Mouse (Mus musculus): Measurements from ENCODE around the gene Gucy2d.

The Gucy2d gene

DNA sequence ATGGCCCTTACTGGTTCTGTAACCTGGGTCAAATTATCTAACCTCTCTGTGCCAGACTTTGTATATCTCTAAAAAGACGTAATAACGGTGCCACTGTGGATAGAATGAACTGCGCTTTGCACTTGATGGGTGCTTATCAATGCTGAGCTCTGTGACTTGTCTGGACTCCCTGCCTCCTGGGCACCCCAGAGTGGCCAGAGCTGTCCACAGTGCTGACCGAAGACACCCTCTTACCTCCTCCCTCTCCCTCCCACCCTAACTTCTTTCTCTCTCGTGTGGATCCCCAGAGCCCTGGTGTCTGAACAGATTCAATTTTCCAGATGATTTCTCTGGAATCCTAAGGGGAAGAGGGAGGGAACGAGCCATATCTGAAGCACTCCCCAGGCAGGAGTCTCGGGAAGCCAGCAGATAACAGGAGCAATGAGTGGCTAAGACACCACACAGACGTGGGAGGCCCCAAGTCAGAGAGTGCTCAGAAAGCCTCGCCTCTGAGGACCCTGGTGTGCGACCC lies at the start of gene Gucy2d:
TSS of gene Gucy2d (plus strand) at position 461 of the 511 bp plus-strand sequence.
- no peak for DNase-seq (ENCODE audit: low spot score)

DNA sequence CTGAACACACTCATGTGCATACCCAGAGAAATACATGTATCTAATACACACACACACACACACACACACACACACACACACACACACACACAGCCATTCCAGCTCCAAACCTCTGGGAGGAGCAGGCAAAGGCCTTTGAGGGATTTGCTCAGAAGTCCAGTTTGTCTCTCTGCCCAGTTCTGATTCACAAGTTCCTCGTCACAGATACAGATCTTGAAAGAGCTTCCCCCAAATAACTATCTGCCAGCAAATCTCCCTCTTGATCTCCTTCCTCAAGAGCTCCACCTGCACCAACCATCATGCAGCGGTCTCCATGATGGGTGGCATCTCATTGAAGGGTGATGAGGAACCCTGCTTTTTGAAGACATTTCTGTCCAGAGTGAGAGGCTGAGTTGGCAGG lies 49.7 kb upstream of the Gucy2d start:
- DNase-seq (ENCODE audit: low spot score), result no peak

DNA sequence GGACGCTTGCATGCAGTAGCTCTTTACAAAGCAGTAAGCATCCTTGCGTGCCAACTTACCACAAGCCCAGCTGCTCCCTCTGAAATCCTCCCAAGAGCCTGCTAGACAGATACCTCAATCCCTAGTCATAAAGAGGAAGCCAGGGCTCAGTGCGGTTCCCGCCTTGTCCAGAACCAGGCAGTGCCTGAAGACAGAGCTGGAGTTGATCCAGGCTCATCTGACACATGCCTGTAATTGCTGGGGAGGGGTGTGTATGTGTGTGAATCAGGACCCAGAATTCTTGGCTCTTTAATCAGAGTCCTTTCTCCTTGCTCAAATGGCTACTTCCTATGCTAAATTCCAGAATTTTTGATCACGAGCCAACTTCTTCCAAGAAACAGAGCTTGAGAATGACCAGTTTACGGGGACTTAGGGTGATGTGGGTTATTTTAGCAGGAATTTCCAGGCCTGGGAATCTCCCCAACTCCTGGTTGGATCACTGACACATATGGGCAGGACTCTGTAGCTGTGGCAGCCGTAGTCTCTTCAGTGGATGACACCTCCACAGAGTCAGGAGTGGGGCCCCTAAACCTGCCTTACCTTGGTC lies 48.8 kb upstream of the Gucy2d start:
- no peak for DNase-seq (ENCODE audit: low spot score)

DNA sequence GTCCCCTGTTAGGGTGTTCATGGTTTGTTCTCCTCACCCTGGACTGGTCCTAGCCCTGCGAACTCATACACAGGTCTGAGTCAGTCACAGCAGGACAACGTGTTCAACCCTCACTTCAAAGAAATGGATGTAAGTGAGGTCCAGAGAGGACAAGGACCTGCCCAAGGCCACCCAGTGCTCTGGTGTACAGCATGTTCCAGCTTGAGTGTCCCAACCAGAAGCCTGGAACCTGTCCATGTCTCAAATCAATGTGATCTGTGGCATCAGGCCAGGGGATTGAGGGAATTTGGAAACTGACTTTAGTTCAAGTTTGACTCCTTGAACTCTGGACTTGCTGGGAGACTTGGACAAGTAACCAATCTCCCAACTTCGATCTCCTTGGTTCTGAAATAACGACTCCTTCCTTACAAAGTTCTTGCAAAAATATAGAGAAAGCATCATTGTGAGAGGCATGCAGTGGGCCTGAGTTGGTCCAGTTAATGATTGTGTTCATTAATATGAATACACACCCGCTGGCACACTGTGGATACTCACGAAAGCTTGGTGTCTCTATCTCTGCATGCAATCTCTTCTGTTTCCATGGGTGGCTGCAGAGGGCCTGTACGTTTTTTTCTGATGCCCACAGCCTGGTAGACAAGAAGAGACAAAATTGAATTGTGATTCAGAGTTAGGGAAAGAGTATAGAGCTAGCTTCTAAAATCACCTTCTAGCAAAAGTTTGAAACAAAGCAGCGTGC lies 47.6 kb upstream of the Gucy2d start:
- DNase-seq (ENCODE audit: low spot score), result no peak

DNA sequence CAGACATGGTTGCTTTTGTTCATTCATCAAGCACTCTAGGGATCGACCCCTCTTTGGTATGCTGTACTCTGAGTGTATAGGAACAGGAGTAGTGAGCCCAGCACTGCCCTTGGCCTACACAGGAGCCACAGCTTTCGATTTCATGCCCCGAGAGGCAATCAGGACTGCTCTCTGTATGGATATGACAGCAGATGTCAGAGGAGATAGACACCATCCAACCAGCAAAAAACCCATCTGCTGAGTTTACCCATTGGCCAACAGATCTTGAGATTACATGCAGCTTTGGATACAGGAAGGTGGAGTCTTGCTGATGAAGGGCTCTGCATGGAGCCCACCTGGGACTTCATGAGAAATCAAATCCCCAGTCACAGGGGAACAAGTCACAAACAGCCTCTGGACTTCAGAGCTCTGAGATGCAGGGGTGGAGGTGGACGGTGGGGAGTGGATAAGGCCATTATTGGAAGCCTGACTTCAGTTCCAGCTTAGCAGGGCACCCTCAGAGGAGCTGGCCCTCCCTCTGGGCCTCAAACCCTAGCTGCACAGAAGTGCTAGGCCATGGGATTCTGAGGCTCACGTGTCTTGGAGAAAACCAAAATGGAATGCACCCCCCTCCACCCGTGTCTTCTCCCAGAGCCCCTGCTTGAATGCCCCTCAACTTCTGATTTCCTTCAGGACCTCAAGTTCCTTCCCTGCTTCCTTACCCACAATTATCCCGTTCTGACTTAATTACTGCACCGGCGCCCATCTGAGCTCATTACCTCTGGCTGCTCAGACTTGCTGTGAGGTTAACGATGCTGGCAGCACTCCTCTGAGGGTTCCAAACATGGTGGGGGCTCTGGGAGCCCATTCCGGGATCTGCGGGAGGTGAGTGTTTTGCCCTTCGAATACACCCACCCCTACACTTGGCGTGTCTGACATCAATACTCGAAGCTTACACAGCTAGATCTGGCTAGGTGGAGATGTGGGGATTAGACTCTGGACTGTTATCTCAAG lies 37.3 kb upstream of the Gucy2d start:
- DNase-seq (ENCODE audit: low spot score), result no peak

DNA sequence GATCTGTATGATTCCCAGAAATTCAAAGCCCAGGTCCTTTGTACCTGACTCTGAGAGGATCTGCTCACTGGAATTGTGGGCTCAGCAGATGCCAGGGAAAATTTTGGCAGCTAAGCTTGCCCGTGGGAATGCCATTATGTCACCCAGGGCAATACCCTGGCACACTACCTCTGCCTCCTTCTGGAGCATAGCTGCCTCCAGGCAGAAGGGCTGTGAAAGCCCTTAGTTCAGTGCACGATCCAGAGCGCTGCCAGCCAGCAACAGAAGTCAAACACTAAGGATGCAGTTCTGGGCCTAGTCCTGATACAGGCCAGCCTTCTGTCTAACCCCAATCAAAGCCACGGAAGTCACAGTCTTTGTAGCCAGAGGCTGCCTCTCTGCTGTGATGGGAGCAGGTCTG lies 36.2 kb upstream of the Gucy2d start:
- no peak for DNase-seq (ENCODE audit: low spot score)

DNA sequence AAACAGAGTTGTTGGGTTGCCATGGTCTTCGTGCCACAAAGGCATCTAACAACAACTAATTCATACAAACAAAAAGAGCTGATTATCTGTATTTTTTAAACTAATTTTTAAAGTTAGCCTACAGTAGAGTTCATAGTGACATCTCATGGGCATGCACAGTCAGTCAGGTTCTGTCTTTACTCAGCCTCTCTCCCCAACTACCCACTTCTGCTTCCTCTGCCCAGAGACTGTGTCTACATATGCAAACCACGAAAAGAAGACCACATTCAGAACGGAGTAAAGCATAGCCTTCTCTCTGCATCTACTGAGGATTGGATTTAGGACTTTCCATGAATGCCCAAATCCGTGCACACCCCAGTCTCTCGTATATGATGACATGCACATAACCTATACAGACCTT lies 32.6 kb upstream of the Gucy2d start:
- DNase-seq (ENCODE audit: low spot score), result no peak

DNA sequence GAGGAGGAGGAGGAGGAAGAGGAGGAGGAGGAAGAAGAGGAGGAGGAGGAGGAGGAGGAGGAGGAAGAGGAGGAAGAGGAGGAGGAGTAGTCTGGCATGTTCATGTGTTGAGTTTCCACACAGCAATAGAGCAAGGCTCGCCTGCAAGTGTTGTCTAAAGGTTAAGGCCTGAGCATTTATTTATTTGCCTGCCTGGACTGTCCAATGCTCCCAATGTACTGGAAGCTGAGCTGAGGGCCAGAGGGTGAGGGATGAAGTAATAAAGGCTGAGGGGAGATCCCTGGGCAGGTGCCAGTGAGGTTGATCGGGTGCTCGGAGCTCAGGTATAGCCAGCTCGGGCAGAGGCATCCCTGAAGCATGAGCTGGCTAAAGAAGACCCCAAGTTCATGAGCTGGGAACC lies 27.1 kb upstream of the Gucy2d start:
- no peak for DNase-seq (ENCODE audit: low spot score)

DNA sequence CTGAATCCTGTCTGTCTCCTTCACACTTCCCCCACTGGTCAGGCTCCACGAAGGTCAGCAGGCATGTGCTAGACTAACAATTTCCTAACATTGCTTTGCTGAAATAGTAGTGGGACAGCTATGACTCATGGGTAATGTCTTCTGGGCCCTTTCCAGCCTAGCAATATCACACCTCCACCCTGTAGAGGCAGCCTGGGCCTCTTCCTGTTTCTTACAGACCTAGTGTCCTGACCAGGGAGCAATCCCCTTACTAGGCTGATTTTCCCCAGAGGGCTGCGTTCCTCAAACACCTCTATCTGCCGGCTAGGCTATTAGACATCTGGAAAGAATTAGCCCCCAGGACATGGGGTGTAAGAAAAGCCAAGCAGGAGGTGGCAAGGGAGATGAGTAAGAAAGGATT lies 24.7 kb upstream of the Gucy2d start:
- no peak for DNase-seq (ENCODE audit: low spot score)

DNA sequence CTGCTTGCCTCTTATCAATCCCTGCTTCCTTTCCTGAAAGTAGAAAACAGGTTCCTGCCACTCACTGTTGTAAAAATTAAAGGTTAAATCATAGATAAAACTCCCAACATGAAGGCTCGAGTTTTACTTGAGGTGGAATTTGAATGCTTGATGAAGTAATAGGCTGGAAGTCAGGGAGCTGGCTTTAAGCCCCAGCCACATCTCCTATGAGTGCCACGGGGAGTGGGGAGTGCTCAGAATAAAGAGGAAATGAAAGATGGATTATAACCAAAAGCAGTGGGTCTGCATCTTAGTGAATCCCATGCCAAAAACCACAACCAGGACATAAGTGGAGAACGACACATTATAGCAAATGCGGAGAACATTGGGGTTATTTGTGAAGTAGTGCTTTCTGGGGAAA lies 24.2 kb upstream of the Gucy2d start:
- DNase-seq (ENCODE audit: low spot score), result no peak

DNA sequence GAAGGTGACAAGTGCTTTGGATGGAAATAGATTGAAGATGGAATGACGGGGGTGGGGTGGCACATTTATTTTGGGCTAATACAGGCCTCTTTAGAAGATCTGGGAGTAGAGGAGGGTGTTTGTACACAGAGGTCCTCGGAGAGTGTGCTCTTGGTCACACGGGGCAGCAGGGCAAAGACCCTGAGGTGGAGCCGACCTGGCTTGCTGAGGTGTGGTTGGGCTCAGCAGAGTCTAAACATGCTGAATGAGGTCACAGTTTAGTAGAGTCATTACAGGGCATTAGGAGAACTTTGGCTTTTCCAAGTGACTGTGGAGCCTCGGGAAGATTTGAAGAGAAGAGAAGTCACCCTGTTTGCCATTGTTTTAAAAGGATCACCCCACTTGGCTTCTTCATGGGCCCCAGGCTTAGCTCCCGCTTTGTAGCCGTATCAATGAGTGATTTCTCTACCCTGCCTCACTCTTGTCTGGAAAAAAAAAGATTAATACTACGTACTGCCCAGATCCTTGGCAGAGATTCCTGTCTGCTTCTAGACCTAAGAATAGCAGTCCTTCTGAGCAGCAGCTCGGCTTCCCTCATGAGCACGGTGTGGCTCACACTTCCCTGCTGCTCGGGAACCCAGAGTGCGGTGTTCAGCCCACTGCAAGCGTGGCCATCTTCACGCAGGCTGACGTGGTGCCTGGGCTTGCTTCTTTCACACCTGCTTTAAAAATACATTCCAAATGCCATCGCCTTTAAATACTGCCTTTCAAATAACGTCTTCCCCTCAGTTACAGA lies 22.0 kb upstream of the Gucy2d start:
- no peak for DNase-seq (ENCODE audit: low spot score)

DNA sequence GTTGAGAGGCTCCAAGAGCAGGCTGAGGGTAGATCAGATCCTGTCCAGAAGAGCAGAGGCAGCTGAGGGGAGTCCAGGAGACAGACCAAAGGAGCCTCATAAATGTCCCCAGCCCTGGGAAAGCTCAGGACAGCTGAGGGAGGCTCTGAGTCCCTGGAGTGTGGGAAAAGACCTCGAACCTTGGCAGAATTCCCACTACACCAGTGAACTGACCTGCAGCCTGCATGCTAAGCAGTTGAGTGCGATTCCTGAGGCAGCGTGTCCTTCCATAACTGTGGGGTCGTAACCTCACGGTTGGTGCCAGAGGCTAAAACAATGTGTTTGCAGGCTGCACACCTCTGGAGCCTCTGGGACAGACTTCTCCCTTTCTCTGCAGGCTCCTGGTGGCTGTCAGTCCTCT lies 20.9 kb upstream of the Gucy2d start:
- no peak for DNase-seq (ENCODE audit: low spot score)

DNA sequence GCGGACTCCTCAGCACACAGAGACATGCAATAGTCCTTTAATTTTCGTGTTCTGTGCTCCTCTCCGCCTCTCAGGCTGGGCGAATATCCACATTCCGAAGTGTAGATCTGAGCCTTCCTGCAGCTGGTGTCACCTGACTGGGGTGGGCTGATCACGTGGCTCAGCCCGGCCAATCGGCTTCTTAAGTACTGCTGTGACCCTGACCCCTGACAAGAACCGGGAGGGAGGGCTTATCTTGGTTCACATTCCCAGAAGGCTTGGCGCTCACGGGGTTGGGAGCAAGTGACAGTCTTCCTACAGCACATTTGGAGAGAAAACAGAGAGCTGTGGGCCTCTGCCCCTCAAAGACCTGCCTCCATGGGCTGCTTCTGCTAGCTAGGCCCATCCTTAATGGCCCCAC lies 16.7 kb upstream of the Gucy2d start:
- DNase-seq (ENCODE audit: low spot score), result no peak

DNA sequence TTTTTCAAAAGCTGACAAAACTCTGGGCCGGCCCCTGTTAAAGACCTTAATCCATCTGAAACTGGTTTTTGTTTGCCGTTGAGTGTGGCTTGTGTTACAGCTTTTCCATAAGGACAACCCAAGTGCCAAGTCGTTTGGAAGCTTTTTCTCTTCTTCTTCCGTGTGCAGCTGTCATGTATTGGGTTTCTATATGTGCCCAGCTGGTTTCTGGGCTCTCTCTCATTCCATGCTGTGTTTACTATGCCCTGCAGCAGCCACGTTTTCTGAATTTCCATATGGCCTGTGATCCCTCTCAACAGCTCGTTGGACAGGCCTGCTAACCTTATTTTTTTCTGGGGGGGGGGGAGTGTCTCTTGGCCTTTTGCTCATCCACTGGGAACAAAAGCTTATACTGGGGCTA lies 15.8 kb upstream of the Gucy2d start:
- DNase-seq (ENCODE audit: low spot score), result no peak

DNA sequence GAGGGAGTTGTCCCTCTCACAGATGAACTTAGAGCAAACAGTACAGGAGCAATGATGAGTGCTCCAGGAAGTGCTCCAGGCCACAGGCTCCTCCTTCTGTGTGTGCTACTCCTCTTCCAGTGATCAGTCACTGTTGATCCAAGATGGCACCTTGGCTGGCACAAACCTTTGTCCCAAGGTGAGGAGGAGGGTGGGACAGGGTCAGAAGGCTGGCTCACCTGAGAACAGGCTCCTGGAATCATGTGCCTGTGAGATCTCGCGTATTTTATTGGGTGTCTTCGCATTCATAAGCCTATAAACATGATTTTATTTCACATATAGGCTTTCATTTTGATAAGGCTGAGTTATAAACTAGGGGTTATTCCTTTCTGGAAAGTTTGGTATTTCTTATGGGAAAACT lies 14.7 kb upstream of the Gucy2d start:
- DNase-seq (ENCODE audit: low spot score), result no peak

DNA sequence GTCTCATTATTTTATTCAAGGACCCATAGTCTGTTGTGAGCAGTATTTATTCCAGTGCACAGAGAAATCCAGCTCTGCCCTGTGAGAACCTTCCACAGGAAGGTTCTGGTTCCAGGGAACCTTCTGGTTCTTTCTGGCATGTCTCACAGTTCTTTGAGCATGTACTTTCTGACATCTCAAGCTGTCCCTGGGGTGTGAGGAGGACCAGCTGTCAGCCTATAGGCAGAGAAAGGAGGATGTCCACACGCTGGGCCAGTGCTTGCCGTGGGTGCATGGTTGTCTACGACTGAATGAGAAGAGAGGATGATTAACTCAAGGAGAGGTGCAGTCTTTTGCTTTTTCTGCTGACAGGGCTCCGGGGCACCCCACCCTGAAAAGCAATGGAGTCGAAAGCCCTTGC lies 13.6 kb upstream of the Gucy2d start:
- DNase-seq (ENCODE audit: low spot score), result no peak

DNA sequence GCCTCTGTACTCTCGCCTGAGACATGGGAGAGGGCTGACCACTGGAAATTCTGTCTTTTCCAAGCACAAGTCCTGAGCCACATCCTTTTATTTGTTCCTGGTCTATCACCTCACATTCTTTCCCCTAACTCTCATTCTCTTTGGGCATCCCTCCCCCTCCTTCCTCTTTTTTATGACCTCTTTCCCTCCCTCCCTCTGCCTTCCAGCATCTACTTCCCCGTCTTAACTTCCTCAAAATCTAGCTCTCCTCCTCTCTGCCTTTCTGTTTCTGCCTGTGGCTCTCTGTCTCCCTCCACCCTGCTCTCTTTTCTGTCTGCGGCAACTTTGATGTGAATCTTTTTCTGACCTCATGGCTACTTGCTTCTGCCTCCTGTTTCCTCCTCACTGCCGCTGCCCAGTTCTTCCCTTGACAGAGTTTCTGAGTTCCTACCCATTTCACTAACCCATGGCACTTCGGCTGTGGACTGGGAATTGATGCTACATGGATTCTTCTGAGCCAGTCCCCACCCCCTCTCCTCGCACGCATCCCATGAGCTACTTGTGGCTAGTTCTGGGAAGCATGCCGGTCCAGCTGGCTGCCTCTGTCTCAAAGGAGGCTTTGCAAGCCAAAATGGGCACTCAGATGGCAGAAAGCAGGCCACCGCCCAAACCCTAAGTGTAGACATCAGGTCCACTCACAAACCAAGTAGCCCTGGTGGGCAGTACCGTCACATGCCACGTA lies 12.9 kb upstream of the Gucy2d start:
- no peak for DNase-seq (ENCODE audit: low spot score)

DNA sequence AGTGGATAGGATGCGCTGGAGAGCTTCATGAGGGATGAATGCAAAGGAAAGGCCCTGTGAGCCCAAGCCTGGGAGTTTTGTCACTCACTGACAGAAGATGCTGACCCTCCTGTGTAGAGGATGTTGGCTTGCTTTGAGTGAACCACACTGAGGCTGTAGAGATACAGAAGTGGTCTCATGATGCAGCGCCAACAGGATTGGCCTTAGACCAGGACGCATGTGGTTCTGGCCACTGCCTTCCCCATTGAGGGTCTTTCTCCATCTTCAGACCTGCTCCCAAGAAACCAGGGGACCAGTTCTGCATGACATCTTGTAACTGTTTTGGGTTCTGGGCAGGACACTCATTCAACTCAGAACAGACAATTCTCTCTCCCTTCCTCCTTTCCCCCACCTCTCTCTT lies 10.6 kb upstream of the Gucy2d start:
- no peak for DNase-seq (ENCODE audit: low spot score)

DNA sequence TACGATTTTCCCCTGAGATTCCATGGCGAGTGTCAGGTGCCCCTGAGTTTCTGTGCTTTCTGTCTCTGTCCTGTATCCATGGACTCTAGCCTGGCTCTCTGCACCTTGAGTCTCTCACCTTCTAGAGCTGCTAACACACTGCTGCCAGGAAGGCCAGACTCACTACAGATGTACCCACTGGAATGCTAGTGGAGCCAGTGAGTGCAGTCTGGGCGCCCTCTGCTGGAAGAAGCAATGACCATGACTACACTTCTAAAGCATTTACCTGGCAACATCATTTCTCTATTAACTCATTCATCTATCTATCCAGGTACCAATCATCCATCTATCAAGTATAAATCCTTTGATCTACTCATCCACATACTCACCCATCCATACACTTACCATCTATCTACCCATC lies 9.4 kb upstream of the Gucy2d start:
- no peak for DNase-seq (ENCODE audit: low spot score)

DNA sequence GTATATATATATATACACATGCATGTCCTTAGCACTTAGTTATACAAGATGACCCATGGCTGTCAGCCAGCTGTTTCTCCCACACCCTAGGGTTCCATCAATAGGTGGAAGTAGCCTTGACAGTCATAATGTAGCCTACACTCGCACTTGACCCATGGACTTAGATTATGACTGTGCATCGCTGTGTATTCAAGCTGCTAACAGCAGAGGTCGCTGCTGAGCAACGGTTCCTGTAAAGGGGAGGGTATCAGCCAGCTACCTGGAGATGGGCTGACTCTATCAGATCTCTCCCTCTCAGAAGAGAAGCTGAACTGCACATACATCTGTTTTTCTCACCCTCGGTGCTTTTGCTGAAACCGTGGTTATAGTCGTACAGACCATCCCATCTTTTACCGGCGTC lies 2.6 kb upstream of the Gucy2d start:
- no peak for DNase-seq (ENCODE audit: low spot score)

DNA sequence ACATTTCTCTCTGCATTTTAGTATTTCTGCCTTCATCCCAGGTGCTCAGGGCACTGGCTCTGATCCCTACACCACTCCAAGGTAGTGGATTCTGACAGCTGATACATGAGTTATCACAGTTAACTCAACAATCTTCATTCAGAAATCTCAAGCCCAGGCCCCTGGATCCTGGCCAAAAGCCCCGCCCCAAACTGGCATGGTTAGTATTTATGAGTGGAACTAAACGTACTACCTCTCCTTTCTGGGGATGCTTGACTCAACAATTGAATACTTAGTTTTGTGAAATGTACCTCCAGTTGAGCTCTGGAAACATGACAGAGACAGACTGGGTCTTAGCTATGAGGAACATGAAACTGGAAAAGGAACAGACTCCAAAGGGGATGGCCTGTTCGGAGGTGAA lies 6.7 kb downstream of the Gucy2d start:
- DNase-seq (ENCODE audit: low spot score), result no peak

All from T-cell, adult 2 months (primary cell).